ENCODE assay signal across 21 mouse cellular contexts in genomic region chr10:74952830-74953443, GRCm38 (mm10). TPM values are rescaled to one million over a fixed set of nuclear protein-coding genes. Genes with fewer than 3 reads are reported as not detected.
DNase-seq lines count a peak whose midpoint lies in the region; TF ChIP-seq lines count a peak whose summit lies in the region.
"Had no signal": no experiment of that assay in that cellular context is flagged by ENCODE, and none has a peak within 500 bp of the region (broad histone marks: within the 10 kb centered on the region; RNA-seq: fewer than 3 reads in every experiment).

No protein-coding gene starts in this region.

- no peak overlapping the region for H3K4me3 ChIP-seq in ES-Bruce4 (ENCODE audit: low read depth, low read length)
- H3K4me3 ChIP-seq: embryonic facial prominence, embryonic 13.5 days; heart, embryonic 12.5 days; hindbrain, embryonic 10.5 days; neural tube, embryonic 12.5 days had no signal

- peaks cover 5% of the 10 kb centered on the region for H3K4me1 ChIP-seq in ES-Bruce4 (ENCODE audit: control insufficient read depth, insufficient read depth, low read length)
- H3K4me1 ChIP-seq: embryonic facial prominence, embryonic 13.5 days; heart, embryonic 12.5 days; neural tube, embryonic 12.5 days had no signal

- TF ChIP-seq POLR2A in ES-Bruce4 (IDR thresholded peaks at IDR 0.05; ENCODE audit: insufficient read depth, low read length) = no peak
- no peak for TF ChIP-seq POLR2A in brain, embryonic 14.5 days (IDR thresholded peaks at IDR 0.05; ENCODE audit: borderline replicate concordance, extremely low read depth, insufficient read depth, insufficient read length, poor library complexity, severe bottlenecking)

- no peaks in the 10 kb centered on the region for H3K27me3 ChIP-seq in ES-Bruce4 (ENCODE audit: control insufficient read depth, insufficient read depth, low read length, poor library complexity, severe bottlenecking)
- H3K27me3 ChIP-seq: embryonic facial prominence, embryonic 13.5 days; neural tube, embryonic 12.5 days had no signal

- intact Hi-C loops in left cerebral cortex, postnatal 25 days (cut with DNase I) = loop anchor here (5.0 kb wide), 1 partner anchor 54 kb away; no protein-coding TSS in a partner anchor

- no peaks in the 10 kb centered on the region for H3K9me3 ChIP-seq in ES-Bruce4 (replicated peaks; ENCODE audit: control insufficient read depth, insufficient read depth, low read length, poor library complexity, severe bottlenecking)
- H3K9me3 ChIP-seq: embryonic facial prominence, embryonic 13.5 days; heart, embryonic 12.5 days; hindbrain, embryonic 10.5 days; neural tube, embryonic 12.5 days had no signal

- H3K27ac ChIP-seq in ES-Bruce4 (ENCODE audit: insufficient read depth, low read length) = no peak overlapping the region
- H3K27ac ChIP-seq: embryonic facial prominence, embryonic 13.5 days; hindbrain, embryonic 10.5 days; macrophage; neural tube, embryonic 12.5 days had no signal

- no peak overlapping the region for H3K9ac ChIP-seq in ES-Bruce4 (ENCODE audit: low read depth, poor library complexity, severe bottlenecking)
- H3K9ac ChIP-seq: embryonic facial prominence, embryonic 13.5 days; heart, embryonic 12.5 days; neural tube, embryonic 12.5 days had no signal

- H3K36me3 ChIP-seq in ES-Bruce4 (ENCODE audit: control insufficient read depth, insufficient read depth, low read length, poor library complexity, severe bottlenecking) = no peaks in the 10 kb centered on the region
- H3K36me3 ChIP-seq: embryonic facial prominence, embryonic 13.5 days; heart, embryonic 12.5 days; hindbrain, embryonic 10.5 days; neural tube, embryonic 12.5 days had no signal

- peak; percentile 36 to 64 for DNase-seq in layer of hippocampus, adult 18-20 months (ENCODE audit: low spot score in 2 of 2)
- DNase-seq in layer of hippocampus, adult 9-11 months = no peak
- peak; percentile 27 for DNase-seq in brain, embryonic 14.5 days (ENCODE audit: low read depth)
- DNase-seq in left cerebral cortex, postnatal 25 days (ENCODE audit: low spot score in 2 of 2) = peak; percentile 56 to 89
- no peak for DNase-seq in urinary bladder, postnatal 14 days (ENCODE audit: low spot score)
- DNase-seq in cerebellum, adult 9-11 months = no peak
- DNase-seq in ovary, postnatal 14 days (ENCODE audit: low spot score) = no peak
- DNase-seq: adrenal gland, postnatal 10 days; cerebellum, postnatal 25 days; gastrocnemius, postnatal 10 days; liver; lung, adult 2 months; midbrain, embryonic 14.5 days; thymus, adult 18-20 months had no signal

- TF ChIP-seq CTCF in ES-Bruce4 (IDR thresholded peaks at IDR 0.05; ENCODE audit: low read depth, low read length) = no peak
- TF ChIP-seq CTCF in brain, embryonic 14.5 days (IDR thresholded peaks at IDR 0.05; ENCODE audit: borderline replicate concordance, extremely low read depth, insufficient read depth, insufficient read length) = no peak

- TF ChIP-seq EP300 in ES-Bruce4 (IDR thresholded peaks at IDR 0.05; ENCODE audit: insufficient read depth, low read depth, low read length) = peak; percentile 78; the same call in 1 of the 2 replicates

RNA-seq across cellular contexts. Expression of gene Gnaz, which starts 14.0 kb away (rescaled TPM):
- 100 to 1,000 TPM; 104 to 111 TPM for total RNA-seq in layer of hippocampus, adult 18-20 months (2021)
- polyA plus RNA-seq in ES-Bruce4 (2011; ENCODE audit: insufficient read depth, insufficient read length, low read depth, missing spikeins) = 3.1 and 4.0 TPM in 2 replicates
- 41.6 and 66.1 TPM in 2 replicates for polyA plus RNA-seq in brain, embryonic 14.5 days (2012; rRNA removed)
- 100 to 1,000 TPM; 124 to 133 TPM for total RNA-seq in left cerebral cortex, postnatal 25 days (2021)
- polyA plus RNA-seq: CD4-positive, CD25-positive, alpha-beta regulatory T cell, adult 4 months had no signal

Comparison
In these comparisons a context has a peak if more than half of its experiments do, and no peak if none do; other contexts are left out.
1. DNase-seq: peak in layer of hippocampus, adult 18-20 months (2 of 2), brain, embryonic 14.5 days (single experiment) and left cerebral cortex, postnatal 25 days (2 of 2); none in layer of hippocampus, adult 9-11 months (single experiment), urinary bladder, postnatal 14 days (single experiment), cerebellum, adult 9-11 months (single experiment) and ovary, postnatal 14 days (single experiment).